Comparison of ENCODE assay signal across 8 mouse cellular contexts in genomic region chr8:52502396-52502795, GRCm38 (mm10).
"Had no signal": no experiment of that assay in that cellular context is flagged by ENCODE, and none has a peak within 500 bp of the region (broad histone marks: within the 10 kb centered on the region; RNA-seq: fewer than 3 reads in every experiment).

No protein-coding gene starts in this region.

- DNase-seq: kidney, adult 9 months; kidney, postnatal 36 days; layer of hippocampus, adult 9-11 months; lung, embryonic 14.5 days; lung, postnatal 10 days; lung, postnatal 4 days; midbrain, embryonic 14.5 days; thymus, postnatal 4 days had no signal
